Mouse (Mus musculus): ENCODE measurements around the gene Tox4. TPM values are rescaled to one million over a fixed set of nuclear protein-coding genes. Genes with fewer than 3 reads are reported as not detected.

The Tox4 gene
- 46.7 TPM for polyA plus RNA-seq (2015; fragmentation: Illumina TruSeq; extraction: RNeasy Lipid Tissue Mini Kit (QIAGEN cat#74804); ENCODE audit: low read depth, low replicate concordance)

GRCm38 (mm10) chr14:52278932-52279746 is at the start of gene Tox4, which contains the start of gene Rab2b:
Tox4 (plus strand) TSS chr14:52279146.
Rab2b (minus strand) TSS chr14:52279545.

GRCm38 (mm10) chr14:52257484-52258213 is 21.3 kb upstream of the Tox4 start, which contains the start of gene Chd8:
Chd8 (minus strand) TSS chr14:52257780.

GRCm38 (mm10) chr14:52304644-52305271 is 25.8 kb downstream of the Tox4 start, which contains the start of gene Mettl3:
Mettl3 (minus strand) TSS chr14:52305128.

GRCm38 (mm10) chr14:52327910-52328812 is 49.2 kb downstream of the Tox4 start, which contains the start of gene Sall2:
Sall2 (minus strand) TSS chr14:52328762.

Other genes starting within 250 kb of the Tox4 start
- not detected for gene Olfr221, start 236.7 kb upstream of the Tox4 start, polyA plus RNA-seq (2015; fragmentation: Illumina TruSeq; extraction: RNeasy Lipid Tissue Mini Kit (QIAGEN cat#74804); ENCODE audit: low read depth, low replicate concordance)
- 311 TPM for gene Hnrnpc, start 175.1 kb upstream of the Tox4 start, polyA plus RNA-seq (2015; fragmentation: Illumina TruSeq; extraction: RNeasy Lipid Tissue Mini Kit (QIAGEN cat#74804); ENCODE audit: low read depth, low replicate concordance)
- gene Rpgrip1, start 168.4 kb upstream of the Tox4 start, polyA plus RNA-seq (2015; fragmentation: Illumina TruSeq; extraction: RNeasy Lipid Tissue Mini Kit (QIAGEN cat#74804); ENCODE audit: low read depth, low replicate concordance): 2.6 TPM
- 28.1 TPM for gene Supt16, start 81.7 kb upstream of the Tox4 start, polyA plus RNA-seq (2015; fragmentation: Illumina TruSeq; extraction: RNeasy Lipid Tissue Mini Kit (QIAGEN cat#74804); ENCODE audit: low read depth, low replicate concordance)
- 54.5 TPM for gene Chd8, start 21.4 kb upstream of the Tox4 start, polyA plus RNA-seq (2015; fragmentation: Illumina TruSeq; extraction: RNeasy Lipid Tissue Mini Kit (QIAGEN cat#74804); ENCODE audit: low read depth, low replicate concordance)
- 35.5 TPM for gene Rab2b, start 399 bp downstream of the Tox4 start, polyA plus RNA-seq (2015; fragmentation: Illumina TruSeq; extraction: RNeasy Lipid Tissue Mini Kit (QIAGEN cat#74804); ENCODE audit: low read depth, low replicate concordance)
- gene Mettl3, start 26.0 kb downstream of the Tox4 start, polyA plus RNA-seq (2015; fragmentation: Illumina TruSeq; extraction: RNeasy Lipid Tissue Mini Kit (QIAGEN cat#74804); ENCODE audit: low read depth, low replicate concordance): 34.0 TPM
- 31.0 TPM for gene Sall2, start 49.6 kb downstream of the Tox4 start, polyA plus RNA-seq (2015; fragmentation: Illumina TruSeq; extraction: RNeasy Lipid Tissue Mini Kit (QIAGEN cat#74804); ENCODE audit: low read depth, low replicate concordance)
- not detected for gene Olfr1513, start 77.3 kb downstream of the Tox4 start, polyA plus RNA-seq (2015; fragmentation: Illumina TruSeq; extraction: RNeasy Lipid Tissue Mini Kit (QIAGEN cat#74804); ENCODE audit: low read depth, low replicate concordance)
- not detected for gene Olfr1512, start 100.0 kb downstream of the Tox4 start, polyA plus RNA-seq (2015; fragmentation: Illumina TruSeq; extraction: RNeasy Lipid Tissue Mini Kit (QIAGEN cat#74804); ENCODE audit: low read depth, low replicate concordance)
- not detected for gene Olfr1511, start 118.2 kb downstream of the Tox4 start, polyA plus RNA-seq (2015; fragmentation: Illumina TruSeq; extraction: RNeasy Lipid Tissue Mini Kit (QIAGEN cat#74804); ENCODE audit: low read depth, low replicate concordance)
- not detected for gene Olfr1510, start 135.2 kb downstream of the Tox4 start, polyA plus RNA-seq (2015; fragmentation: Illumina TruSeq; extraction: RNeasy Lipid Tissue Mini Kit (QIAGEN cat#74804); ENCODE audit: low read depth, low replicate concordance)
- gene Olfr1509, start 163.8 kb downstream of the Tox4 start, polyA plus RNA-seq (2015; fragmentation: Illumina TruSeq; extraction: RNeasy Lipid Tissue Mini Kit (QIAGEN cat#74804); ENCODE audit: low read depth, low replicate concordance): not detected
- not detected for gene Olfr1508, start 188.3 kb downstream of the Tox4 start, polyA plus RNA-seq (2015; fragmentation: Illumina TruSeq; extraction: RNeasy Lipid Tissue Mini Kit (QIAGEN cat#74804); ENCODE audit: low read depth, low replicate concordance)
- gene Olfr1507, start 216.6 kb downstream of the Tox4 start, polyA plus RNA-seq (2015; fragmentation: Illumina TruSeq; extraction: RNeasy Lipid Tissue Mini Kit (QIAGEN cat#74804); ENCODE audit: low read depth, low replicate concordance): not detected

Measured in brain, adult 10 weeks (tissue).